Mouse (Mus musculus) midbrain, embryonic 10.5 days (tissue): ENCODE measurements at regions not wholly inside any gene's neighbourhood (a gene's known extent, or its start where the extent isn't known, plus 50 kb on each side); places are given as distances from the start of the nearest gene placed in this dataset.
"Not testable (repeated sequence)": the region's sequence is repeated elsewhere in the genome, so short reads cannot be mapped to it uniquely, and the experiment has no call there.

ENCODE experiments used
- DNase-seq: peaks from one replicate; pipeline ENCODE4 v3.0.0-alpha.2; 2017; ENCODE audit warnings: low spot score
- H3K27ac ChIP-seq: fragments of 300-500 bp; sonication (generic); replicated peaks from 2 replicates; pipeline ENCODE4 v1.5.1; 2016; ENCODE audit warnings: mild to moderate bottlenecking
- H3K27me3 ChIP-seq: fragments of 300-500 bp; sonication (generic); 2 replicates; pipeline ENCODE4 v1.6.1; 2016; ENCODE audit warnings: low read depth, mild to moderate bottlenecking; ENCODE audit not compliant: poor library complexity, severe bottlenecking
- H3K36me3 ChIP-seq: fragments of 300-500 bp; sonication (generic); 2 replicates; pipeline ENCODE4 v1.6.1; 2016; ENCODE audit warnings: mild to moderate bottlenecking, moderate library complexity
- H3K4me1 ChIP-seq: fragments of 300-500 bp; sonication (generic); 2 replicates; pipeline ENCODE4 v1.6.1; 2016
- H3K4me3 ChIP-seq: fragments of 300-500 bp; sonication (generic); 2 replicates; pipeline ENCODE4 v1.5.1; 2016; ENCODE audit warnings: mild to moderate bottlenecking, moderate library complexity
- H3K9me3 ChIP-seq: fragments of 300-500 bp; sonication (generic); replicated peaks from 2 replicates; pipeline ENCODE4 v1.6.1; 2016; ENCODE audit warnings: mild to moderate bottlenecking
- WGBS: fragments of 180-500 bp; shearing (Covaris S2); methylation state at CpG from one replicate; pipeline ENCODE4 v1.1.7; 2016; 5-methylcytosine and 5-hydroxymethylcytosine counted together

- H3K27ac ChIP-seq, result no peak overlapping the region
- no peaks in the 10 kb centered on the region for H3K27me3 ChIP-seq
- no peak for DNase-seq
- H3K36me3 ChIP-seq, result no peaks in the 10 kb centered on the region
- H3K4me1 ChIP-seq, result no peaks in the 10 kb centered on the region
- no peak overlapping the region for H3K4me3 ChIP-seq
- WGBS, result 77% methylated on average over 2 of the region's 2 CpGs
- peaks cover 3% of the 10 kb centered on the region; the same call in 1 of the 2 replicates for H3K9me3 ChIP-seq
These were observed 289.2 kb downstream of the Aasdhppt start for GRCm38 (mm10) chr9:4020093-4020492.

GRCm38 (mm10) chr9:3996686-3997085, 312.6 kb downstream of the Aasdhppt start:
- Histone ChIP-seq H3K9me3 (no peaks in the 10 kb centered on the region), H3K4me1 (no peaks in the 10 kb centered on the region), H3K27ac (no peak overlapping the region), H3K4me3 (no peak overlapping the region), H3K36me3 (no peaks in the 10 kb centered on the region), H3K27me3 (no peaks in the 10 kb centered on the region)
- DNase-seq, result no peak
- 82% methylated on average over 3 of the region's 3 CpGs for WGBS

GRCm38 (mm10) chr9:3988383-3988782, 320.9 kb downstream of the Aasdhppt start:
- H3K36me3 ChIP-seq, H3K27me3 ChIP-seq, DNase-seq, H3K9me3 ChIP-seq, H3K4me1 ChIP-seq, H3K4me3 ChIP-seq, H3K27ac ChIP-seq: not testable (repeated sequence)
- WGBS, result 80% methylated on average over 3 of the region's 3 CpGs

GRCm38 (mm10) chr9:3987971-3988370, 321.3 kb downstream of the Aasdhppt start:
- H3K27ac ChIP-seq, H3K27me3 ChIP-seq, H3K9me3 ChIP-seq, H3K4me1 ChIP-seq, H3K4me3 ChIP-seq, H3K36me3 ChIP-seq, DNase-seq: not testable (repeated sequence)
- WGBS, result 81% methylated on average over 1 of the region's 1 CpGs
